Mouse (Mus musculus) MN1 (cell line): ENCODE results near the gene Arhgap33.
"Not testable (repeated sequence)": the region's sequence is repeated elsewhere in the genome, so short reads cannot be mapped to it uniquely, and the experiment has no call there.

Experiments used
- DNase-seq: peaks from one replicate; pipeline ENCODE4 v3.0.0-alpha.2; 2016; ENCODE audit warnings: low spot score

Arhgap33 gene

GRCm38 (mm10) chr7:30552102-30553020 is 17.5 kb upstream of the Arhgap33 start, which contains the start of the genes Hspb6 and Proser3:
TSS of gene Hspb6 (plus strand) at chr7:30552178.
TSS of gene Proser3 (minus strand) at chr7:30552299.
- peak; percentile 98 for DNase-seq

- DNase-seq, result no peak
Measured at GRCm38 (mm10) chr7:30551445-30552101, 16.7 kb upstream of the Arhgap33 start.

DNA sequence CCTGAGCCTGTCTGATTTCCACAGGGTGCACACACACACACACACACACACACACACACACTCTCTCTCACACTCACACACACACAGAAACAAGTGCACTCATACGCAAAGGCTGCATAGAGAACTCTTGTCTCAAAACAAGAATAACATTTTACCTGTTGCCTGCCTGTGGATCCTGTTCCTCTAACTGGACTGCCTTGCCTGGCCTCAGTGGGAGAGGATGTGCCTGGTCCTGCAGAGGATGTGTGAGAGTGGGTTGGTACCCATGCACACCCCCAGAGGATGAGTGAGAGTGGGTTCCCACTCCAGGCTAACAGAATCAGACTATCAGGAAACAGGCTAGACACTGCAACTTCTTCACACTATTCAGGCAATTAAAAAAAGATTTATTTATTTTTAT is 15.7 kb upstream of the Arhgap33 start:
- DNase-seq, result no peak

GRCm38 (mm10) chr7:30549880-30550279 is 15.0 kb upstream of the Arhgap33 start:
- DNase-seq, result no peak

DNA sequence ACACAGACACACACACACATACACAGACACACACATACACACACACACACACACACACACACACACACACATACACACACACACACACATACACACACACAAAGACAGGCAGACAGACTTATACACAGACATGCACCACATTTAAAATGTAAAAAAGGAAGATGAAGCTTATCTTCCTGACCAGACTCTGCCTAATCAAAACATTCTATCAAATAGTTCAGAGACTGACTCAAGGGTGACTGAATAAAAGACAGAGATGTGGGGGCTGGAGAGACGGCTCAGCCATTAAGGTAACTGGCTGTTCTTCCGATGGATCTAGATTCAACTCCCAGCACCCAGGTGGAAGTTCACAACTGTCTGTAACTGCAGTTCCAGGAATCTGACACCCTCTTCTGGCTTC is 9.5 kb upstream of the Arhgap33 start:
- no peak for DNase-seq

DNA sequence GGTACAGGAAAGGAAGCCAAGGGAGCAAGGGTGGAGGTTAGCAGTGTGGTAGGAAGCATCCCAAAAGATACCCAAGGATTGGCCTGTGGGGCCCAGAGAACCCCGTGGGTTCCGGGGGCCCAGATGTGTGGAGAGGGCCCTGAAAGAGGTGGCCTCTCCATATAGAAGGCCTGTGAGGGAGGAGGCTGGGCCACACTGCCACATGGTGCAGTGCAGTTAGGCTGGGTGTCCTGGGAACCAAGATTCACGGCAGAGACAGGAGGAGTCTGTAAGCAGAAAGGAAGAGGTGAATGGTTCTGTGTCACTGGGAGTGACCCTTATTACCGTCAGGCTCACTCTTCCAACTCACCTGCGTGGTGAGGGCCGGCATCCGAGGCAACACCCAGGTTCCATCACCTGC is 5.7 kb upstream of the Arhgap33 start:
- DNase-seq, result no peak

DNA sequence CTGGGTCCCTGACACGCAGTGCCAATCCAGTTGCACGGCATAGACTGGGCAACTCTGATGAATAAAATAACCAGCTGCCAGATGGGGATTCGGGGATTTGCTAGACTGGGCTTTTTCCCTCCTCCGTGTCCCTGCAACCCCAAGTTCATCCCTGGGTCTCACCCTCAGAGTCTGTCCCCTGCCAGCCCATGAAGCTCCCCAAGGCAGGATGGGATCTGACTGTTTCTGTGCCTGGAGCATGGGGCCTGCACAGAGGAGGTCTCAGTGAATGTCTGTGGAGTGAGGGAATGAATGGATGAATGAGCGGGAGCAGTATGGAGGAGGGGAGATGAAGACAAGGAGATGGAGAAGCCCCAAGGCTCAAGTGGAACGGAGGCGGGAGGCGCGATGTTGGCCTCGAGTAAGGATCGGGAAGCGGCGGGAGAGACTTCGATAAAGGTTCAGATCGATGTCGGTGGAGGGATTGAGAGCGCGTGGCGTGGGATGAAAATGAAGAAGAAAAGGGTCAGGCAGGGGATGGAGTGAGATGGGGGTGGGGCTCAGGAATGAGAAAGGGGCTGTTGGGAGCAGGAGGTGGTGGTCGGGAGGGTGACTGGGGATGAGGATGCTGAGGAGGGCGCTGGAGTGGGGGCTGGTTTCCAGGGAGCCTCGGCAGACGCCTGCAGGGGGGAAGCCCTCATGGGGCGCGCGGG is 773 bp downstream of the Arhgap33 start:
- no peak for DNase-seq

GRCm38 (mm10) chr7:30532931-30533330 is 1.9 kb downstream of the Arhgap33 start:
- peak; percentile 55 for DNase-seq

- no peak for DNase-seq
Measured at GRCm38 (mm10) chr7:30531291-30531815, 3.5 kb downstream of the Arhgap33 start.

GRCm38 (mm10) chr7:30526981-30527380 is 7.9 kb downstream of the Arhgap33 start:
- no peak for DNase-seq

- no peak for DNase-seq
Measured at GRCm38 (mm10) chr7:30526399-30526798, 8.5 kb downstream of the Arhgap33 start.

GRCm38 (mm10) chr7:30525954-30526353 is 8.9 kb downstream of the Arhgap33 start:
- no peak for DNase-seq

DNA sequence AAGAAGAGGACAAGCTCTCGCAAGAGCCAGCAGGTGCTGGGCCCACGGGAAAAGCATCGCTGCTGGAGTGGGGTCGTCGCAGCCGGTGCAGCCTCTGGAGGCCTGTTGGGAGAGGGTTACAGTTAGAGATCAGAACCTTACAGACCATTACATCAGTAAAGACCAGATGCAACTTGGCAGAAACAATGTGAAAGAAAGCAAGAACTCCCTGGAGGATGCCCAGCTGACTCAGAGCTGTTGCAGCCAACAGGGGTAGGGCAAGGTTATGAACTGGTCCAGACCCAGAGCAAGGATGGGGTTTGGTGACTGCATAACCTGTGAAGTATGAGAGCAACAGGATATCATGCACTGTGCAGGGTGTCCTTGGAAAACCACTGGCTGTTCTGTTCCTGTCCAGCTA is 10.4 kb downstream of the Arhgap33 start:
- peak; percentile 94 for DNase-seq

DNA sequence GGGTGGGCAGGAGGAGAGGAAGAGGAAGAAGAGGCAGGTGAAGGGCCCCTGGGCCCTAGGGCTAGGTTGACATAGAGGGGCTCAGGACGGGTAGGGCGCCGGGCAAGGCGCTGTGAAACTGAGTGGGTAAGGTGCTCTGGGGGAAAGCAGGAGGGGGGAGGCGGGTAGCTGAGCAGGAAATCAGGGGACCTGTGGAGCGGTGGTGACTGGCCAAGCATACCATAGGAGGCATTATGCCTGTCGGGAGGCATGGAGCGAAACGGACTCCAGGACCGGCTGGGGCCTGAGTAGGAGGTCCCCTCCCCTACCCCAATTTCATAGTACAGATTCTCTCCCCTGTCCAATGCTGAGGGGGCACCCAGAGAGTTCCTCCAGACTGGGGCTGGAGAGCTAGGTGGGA is 12.0 kb downstream of the Arhgap33 start:
- DNase-seq, result no peak

GRCm38 (mm10) chr7:30520856-30521255 is 14.0 kb downstream of the Arhgap33 start:
- no peak for DNase-seq

DNA sequence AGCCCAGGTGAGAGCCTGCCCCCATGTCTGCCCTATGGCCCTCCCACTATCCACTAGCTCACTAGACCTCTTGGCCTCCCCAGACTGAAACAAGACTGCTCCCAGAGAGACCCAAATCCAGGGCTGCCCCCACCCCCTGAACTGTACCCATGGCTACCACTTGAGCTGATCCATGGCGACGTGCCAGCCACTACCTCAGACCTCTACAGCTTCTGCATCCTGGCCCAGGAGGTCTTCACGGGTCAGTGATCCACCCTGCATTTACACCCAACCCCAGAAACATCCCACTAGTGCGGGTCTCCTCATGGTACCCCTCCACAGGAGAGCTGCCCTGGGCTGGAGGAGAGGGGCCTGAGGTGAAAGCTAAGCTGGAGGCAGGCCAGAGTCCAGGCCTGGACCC is 14.5 kb downstream of the Arhgap33 start:
- DNase-seq, result peak; percentile 48

GRCm38 (mm10) chr7:30518325-30518724 is 16.5 kb downstream of the Arhgap33 start:
- no peak for DNase-seq

- no peak for DNase-seq
Measured at GRCm38 (mm10) chr7:30515003-30515760, 19.7 kb downstream of the Arhgap33 start.

GRCm38 (mm10) chr7:30508061-30508460 is 26.8 kb downstream of the Arhgap33 start:
- no peak for DNase-seq

DNA sequence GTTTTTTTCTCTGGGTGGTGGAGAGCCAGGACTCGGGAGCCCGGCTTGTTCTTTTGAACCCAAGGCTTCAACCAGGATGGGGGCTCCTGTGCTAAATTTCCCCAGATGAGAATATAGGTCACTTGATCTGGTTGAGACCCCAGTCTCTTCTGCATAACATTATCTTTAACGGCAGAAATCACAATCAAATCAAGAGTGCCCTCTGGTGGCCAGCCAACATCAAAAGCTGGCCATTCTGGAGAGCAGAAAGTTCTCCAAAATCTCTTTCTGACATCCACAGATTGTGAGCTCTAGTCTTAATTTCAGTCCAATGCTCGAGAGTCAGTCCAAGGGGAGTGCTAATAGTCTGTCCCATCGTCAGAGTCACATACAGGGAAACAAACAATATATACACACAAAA is 33.7 kb downstream of the Arhgap33 start:
- not testable (repeated sequence) for DNase-seq

DNA sequence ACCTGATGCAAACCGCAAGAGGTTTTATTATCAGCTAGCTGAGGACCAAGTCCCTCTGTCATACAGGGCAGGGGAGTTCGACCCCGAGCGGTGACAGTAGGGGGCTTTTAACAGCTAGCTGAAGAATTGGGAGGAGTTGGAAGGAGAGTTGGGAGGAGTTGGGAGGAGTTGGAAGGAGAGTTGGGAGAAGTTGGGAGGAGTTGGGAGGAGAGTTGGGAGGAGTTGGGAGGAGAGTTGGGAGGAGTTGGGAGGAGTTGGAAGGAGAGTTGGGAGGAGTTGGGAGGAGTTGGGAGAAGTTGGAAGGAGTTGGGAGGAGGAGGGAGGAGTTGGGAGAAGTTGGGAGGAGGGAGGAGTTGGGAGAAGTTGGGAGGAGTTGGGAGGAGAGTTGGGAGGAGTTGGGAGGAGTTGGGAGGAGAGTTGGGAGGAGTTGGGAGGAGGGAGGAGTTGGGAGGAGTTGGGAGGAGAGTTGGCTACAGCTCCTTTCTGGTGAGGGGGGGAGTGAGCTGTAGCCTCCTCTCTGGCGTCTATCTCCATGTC is 39.3 kb downstream of the Arhgap33 start:
- not testable (repeated sequence) for DNase-seq
